Mouse (Mus musculus) stomach, embryonic 15.5 days (tissue): Measurements from ENCODE around the gene Vasp. TPM values are rescaled to one million over a fixed set of nuclear protein-coding genes. Genes with fewer than 3 reads are reported as not detected.
A peak's percentile ranks its signal among the peaks of the same experiment; 100 is the strongest.

Experiments used
- ATAC-seq: fragments of 200-750 bp; cut with Nextera tagmentation; 2 replicates; pipeline ENCODE4 v1.8.0; 2017; ENCODE audit warnings: low read depth, moderate number of reproducible peaks, moderate TSS enrichment; ENCODE audit not compliant: insufficient read depth, low FRiP score
- H3K27ac ChIP-seq: fragments of 300-500 bp; sonication (generic); 2 replicates; pipeline ENCODE4 v1.5.1; 2015; ENCODE audit warnings: mild to moderate bottlenecking, inconsistent platforms
- H3K27me3 ChIP-seq: fragments of 300-500 bp; sonication (generic); replicated peaks from 2 replicates; pipeline ENCODE4 v1.6.1; 2015; ENCODE audit warnings: inconsistent platforms
- H3K36me3 ChIP-seq: fragments of 300-500 bp; sonication (generic); 2 replicates; pipeline ENCODE4 v1.6.1; 2015; ENCODE audit warnings: inconsistent platforms
- H3K4me1 ChIP-seq: fragments of 300-500 bp; sonication (generic); 2 replicates; pipeline ENCODE4 v1.6.1; 2015; ENCODE audit warnings: inconsistent platforms
- H3K4me2 ChIP-seq: fragments of 300-500 bp; sonication (generic); 2 replicates; pipeline ENCODE4 v1.6.1; 2015; ENCODE audit warnings: mild to moderate bottlenecking, inconsistent platforms
- H3K4me3 ChIP-seq: fragments of 300-500 bp; sonication (generic); replicated peaks from 2 replicates; pipeline ENCODE4 v1.5.1; 2015; ENCODE audit warnings: inconsistent platforms
- H3K9ac ChIP-seq: fragments of 300-500 bp; sonication (generic); 2 replicates; pipeline ENCODE4 v1.6.1; 2015; ENCODE audit warnings: inconsistent platforms
- H3K9me3 ChIP-seq: fragments of 300-500 bp; sonication (generic); 2 replicates; pipeline ENCODE4 v1.6.1; 2016; ENCODE audit warnings: inconsistent platforms
- WGBS: fragments of 180-500 bp; shearing (Covaris S2); methylation state at CpG from one replicate; pipeline ENCODE4 v1.1.7; 2015; 5-methylcytosine and 5-hydroxymethylcytosine counted together
- polyA plus RNA-seq: library from polyadenylated mRNA; unstranded; fragments of >200 nt; fragmentation: Nextera tagmentation; extraction: Ambion mirVana; gene quantifications from 2 replicates; pipeline ENCODE4 v1.2.1, GENCODE M21; 2015

Gene Vasp
- 106 and 111 TPM in 2 replicates for polyA plus RNA-seq

DNA sequence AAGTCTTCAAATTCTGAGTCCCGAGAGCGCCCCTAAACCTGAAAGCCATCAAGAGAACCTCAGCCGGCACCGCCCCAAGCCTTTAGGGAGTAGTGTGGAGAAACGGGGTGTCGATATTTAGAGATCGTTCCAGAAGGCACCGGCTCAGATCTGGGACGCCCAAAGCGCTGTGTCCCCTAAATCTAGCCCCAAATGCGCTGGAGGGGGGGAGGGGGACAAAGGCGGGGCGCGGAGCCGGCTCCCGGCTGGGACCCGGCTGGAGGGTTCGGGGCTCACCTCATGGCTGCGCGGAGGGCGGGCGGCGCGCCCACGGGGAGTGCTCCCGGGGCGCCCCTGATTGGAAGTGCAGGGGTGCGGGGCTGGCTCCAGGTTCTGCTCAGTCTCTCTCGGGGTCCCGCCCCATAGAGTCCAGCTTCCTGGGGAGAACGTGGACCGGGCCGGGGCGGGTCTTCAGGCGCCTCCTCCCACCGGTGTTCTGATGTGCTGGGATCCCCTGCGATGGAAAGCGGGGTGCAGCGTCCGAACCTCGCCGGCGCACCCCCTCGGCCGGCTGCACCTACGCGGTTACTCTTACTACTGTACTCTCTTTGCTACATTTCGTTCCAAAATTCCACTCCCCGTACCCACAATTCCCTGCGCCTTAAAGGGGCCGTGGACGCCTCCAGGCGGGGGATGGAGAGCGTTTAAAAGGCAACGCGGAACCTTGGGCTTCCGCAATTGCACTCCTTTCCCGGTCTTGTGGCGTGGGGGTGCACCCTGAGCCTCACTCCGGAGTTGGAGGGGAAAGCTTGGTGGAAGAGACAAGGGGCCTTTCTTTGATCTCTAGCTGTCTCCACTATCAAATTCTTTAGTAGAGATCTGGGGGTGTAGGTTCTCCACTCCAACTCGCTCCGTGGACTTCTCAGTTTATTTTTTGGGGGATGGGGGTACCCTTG lies at the start of gene Vasp:
TSS of gene Vasp (minus strand) at position 580 of the 935 bp plus-strand sequence.
- H3K9me3 ChIP-seq: no peaks in the 10 kb centered on the region
- WGBS: under 1% methylated on average over 57 of the region's 62 CpGs
- peak; percentile 75 for ATAC-seq
- H3K4me2 ChIP-seq: peak within 1 kb of the TSS; percentile 93
- peak within 1 kb of the TSS; percentile 100 for H3K4me3 ChIP-seq
- peaks cover 22% of the 10 kb centered on the region for H3K4me1 ChIP-seq
- peak within 1 kb of the TSS; percentile 97 for H3K9ac ChIP-seq
- H3K27me3 ChIP-seq: no peaks in the 10 kb centered on the region
- H3K36me3 ChIP-seq: no peaks in the 10 kb centered on the region
- peak within 1 kb of the TSS; percentile 99 for H3K27ac ChIP-seq

DNA sequence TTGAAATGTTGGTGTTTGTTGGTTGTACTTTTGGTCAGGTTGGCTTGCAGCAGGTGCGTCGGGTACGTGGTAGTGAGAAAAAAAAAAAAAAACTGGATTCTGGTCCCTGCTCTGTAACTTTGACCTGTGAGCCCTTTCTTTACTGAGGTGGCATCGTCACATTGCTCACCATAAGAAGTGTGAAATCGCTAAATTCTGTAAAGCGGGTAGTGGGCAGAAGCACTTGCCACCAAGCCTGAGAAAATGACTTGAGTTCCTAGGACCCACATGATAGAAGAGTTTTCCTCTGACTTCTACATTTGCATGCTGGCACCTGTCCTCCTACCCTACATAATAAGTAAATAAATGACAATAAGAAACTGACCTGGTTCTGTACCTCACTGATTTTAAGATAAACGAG lies 49.0 kb upstream of the Vasp start:
- 40% methylated on average over 7 of the region's 7 CpGs for WGBS
- no peak overlapping the region for H3K9ac ChIP-seq
- peak overlapping the region; percentile 50 for H3K4me3 ChIP-seq

DNA sequence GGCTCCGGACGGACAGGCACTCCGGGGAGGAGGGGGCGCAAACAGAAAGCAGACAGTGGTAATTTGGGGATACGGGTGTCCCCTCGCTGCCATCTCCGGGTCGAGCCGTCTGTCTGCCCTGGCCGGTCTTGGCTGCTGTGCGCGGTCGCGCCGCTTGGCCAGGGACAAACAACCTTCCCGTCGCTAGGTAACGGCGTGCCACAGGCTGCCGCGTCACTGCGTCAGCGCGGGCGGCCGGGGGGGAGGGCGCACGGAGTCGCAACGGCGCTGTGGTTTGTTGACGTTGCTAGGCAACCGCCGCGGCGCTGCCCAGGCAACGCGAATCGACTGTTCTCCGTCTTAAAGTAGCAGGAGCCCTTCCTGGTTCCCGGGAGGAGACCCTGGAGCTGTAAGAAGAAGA lies 48.3 kb upstream of the Vasp start:
- Histone ChIP-seq H3K9me3 (no peaks in the 10 kb centered on the region), H3K9ac (0 out of 2 replicates have a peak overlapping the region, but pooled peaks have one; percentile 12), H3K4me3 (peak overlapping the region; percentile 50), H3K27me3 (0 out of 2 replicates have a peak, but pooled peaks cover 5% of the 10 kb centered on the region), H3K27ac (no peak overlapping the region; the same call in 1 of the 2 replicates), H3K4me2 (peak overlapping the region; percentile 90), H3K4me1 (peaks cover 16% of the 10 kb centered on the region), H3K36me3 (no peaks in the 10 kb centered on the region)
- ATAC-seq: peak; percentile 88
- 0% methylated on average over 41 of the region's 41 CpGs for WGBS

More for the DNA sequence above, 49.0 kb upstream of the Vasp start:
- peaks cover 16% of the 10 kb centered on the region for H3K4me1 ChIP-seq
- H3K4me2 ChIP-seq: peak overlapping the region; percentile 90
- H3K27ac ChIP-seq: no peak overlapping the region
- ATAC-seq: no peak
- no peaks in the 10 kb centered on the region for H3K36me3 ChIP-seq
- H3K9me3 ChIP-seq: no peaks in the 10 kb centered on the region
- 0 out of 2 replicates have a peak, but pooled peaks cover 5% of the 10 kb centered on the region for H3K27me3 ChIP-seq

DNA sequence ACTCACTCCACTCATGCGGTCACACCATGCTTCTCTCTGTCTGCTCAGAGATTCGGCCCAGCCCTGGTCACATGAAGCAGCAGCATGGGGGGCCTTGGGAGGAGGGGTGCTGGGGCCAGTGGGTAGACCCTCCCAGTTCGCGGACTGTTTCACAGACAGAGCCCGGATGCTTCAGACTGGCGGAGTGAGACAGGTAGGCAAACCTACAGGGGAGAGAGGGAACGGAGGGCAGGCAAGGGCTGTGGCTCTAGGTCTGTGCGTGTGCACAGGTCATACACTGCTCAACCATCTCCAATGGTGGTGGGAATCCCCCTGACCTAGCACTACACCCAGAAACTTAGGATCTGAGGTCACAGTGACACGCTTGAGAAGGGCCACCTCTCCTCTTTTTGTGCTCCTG lies 47.8 kb upstream of the Vasp start:
- peak overlapping the region; percentile 90 for H3K4me2 ChIP-seq
- H3K27ac ChIP-seq: no peak overlapping the region; the same call in 1 of the 2 replicates
- 0 out of 2 replicates have a peak overlapping the region, but pooled peaks have one; percentile 12 for H3K9ac ChIP-seq
- no peaks in the 10 kb centered on the region for H3K36me3 ChIP-seq
- 0 out of 2 replicates have a peak, but pooled peaks cover 5% of the 10 kb centered on the region for H3K27me3 ChIP-seq
- ATAC-seq: peak; percentile 59; the same call in 1 of the 2 replicates
- peak overlapping the region; percentile 50 for H3K4me3 ChIP-seq
- 16% methylated on average over 9 of the region's 9 CpGs for WGBS
- H3K9me3 ChIP-seq: no peaks in the 10 kb centered on the region
- peaks cover 16% of the 10 kb centered on the region for H3K4me1 ChIP-seq

DNA sequence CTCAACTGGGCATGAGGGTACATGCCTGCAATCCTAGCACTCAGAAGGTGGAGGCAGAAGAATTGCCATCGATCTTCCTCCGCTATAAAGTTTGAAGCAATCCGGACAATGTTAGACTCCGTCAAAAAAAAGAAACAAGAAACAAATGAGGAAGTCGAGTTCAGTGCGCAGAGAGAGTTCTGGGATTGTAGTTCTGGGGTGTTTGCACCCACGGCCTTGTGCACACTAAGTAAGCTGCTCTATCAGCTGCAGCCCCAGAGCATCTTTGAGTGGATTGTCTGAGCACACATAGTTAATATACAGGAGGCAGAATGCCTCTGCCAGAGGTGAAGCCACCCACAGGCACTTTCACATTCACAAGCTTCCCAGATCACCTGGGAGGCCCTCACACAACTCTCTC lies 47.1 kb upstream of the Vasp start:
- no peak for ATAC-seq
- Histone ChIP-seq H3K4me3 (no peak overlapping the region), H3K36me3 (no peaks in the 10 kb centered on the region), H3K4me1 (peaks cover 16% of the 10 kb centered on the region), H3K9ac (no peak overlapping the region), H3K4me2 (no peak overlapping the region), H3K27ac (no peak overlapping the region), H3K9me3 (no peaks in the 10 kb centered on the region), H3K27me3 (0 out of 2 replicates have a peak, but pooled peaks cover 10% of the 10 kb centered on the region)
- WGBS: 62% methylated on average over 7 of the region's 7 CpGs

DNA sequence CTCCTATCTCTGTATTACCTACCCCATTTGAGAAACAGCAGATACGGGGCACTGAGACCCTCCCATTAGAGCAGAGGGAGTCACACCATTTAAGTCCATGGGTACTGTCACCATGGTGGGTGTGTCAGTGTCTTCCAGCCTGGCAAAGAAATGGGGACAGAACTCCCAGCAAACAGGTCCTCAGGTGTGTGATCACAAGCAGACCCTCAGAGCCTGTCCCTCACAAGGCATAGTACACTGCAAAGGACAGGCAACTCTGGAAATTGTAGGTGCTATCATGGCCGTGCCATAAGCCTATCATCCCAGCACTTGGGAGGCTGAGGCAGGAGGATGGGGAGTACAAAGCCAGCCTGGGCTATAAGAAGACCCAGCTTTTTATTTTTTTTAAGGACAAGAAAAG lies 46.6 kb upstream of the Vasp start:
- Histone ChIP-seq H3K4me1 (peaks cover 16% of the 10 kb centered on the region), H3K4me2 (no peak overlapping the region), H3K27me3 (0 out of 2 replicates have a peak, but pooled peaks cover 10% of the 10 kb centered on the region), H3K9me3 (no peaks in the 10 kb centered on the region), H3K9ac (no peak overlapping the region), H3K27ac (no peak overlapping the region), H3K36me3 (no peaks in the 10 kb centered on the region), H3K4me3 (no peak overlapping the region)
- ATAC-seq: no peak
- WGBS: 63% methylated on average over 2 of the region's 2 CpGs

DNA sequence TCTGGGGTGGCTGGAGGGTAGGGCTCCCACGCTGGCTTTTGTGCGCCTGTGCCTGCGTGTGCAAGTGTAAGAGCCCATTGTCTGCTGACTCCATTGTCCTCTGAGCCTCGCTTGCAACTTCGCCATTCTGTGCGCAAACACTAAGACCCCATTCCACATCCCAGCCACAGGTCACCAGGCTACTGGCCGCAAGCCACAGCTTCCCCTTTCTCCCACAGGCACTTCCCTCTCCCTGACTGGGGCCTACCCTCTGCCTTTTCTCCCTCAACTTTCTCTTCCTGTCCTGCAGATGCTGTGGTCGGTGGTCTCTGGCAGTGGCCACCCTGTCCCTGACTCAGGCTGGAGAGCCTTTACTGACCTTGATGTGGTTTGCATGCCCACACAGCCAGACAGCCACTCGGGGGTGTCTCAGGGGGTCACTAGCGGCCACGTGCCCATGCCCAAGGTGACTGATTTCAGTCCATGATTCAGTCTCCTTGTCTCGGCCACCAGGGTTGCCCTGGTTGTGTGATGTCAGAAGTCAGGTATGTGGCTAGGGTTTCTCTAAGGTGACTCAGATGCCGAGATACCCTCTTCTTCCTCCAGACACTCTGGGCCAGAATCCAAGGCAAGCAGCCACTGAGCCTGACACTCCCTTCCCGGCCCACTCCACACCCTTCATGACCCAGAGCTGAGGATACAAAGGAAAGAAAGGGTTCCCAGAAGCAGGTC lies 45.0 kb upstream of the Vasp start:
- H3K4me2 ChIP-seq: no peak overlapping the region
- 0 out of 2 replicates have a peak, but pooled peaks cover 10% of the 10 kb centered on the region for H3K27me3 ChIP-seq
- H3K9ac ChIP-seq: no peak overlapping the region
- WGBS: 47% methylated on average over 14 of the region's 14 CpGs
- H3K36me3 ChIP-seq: no peaks in the 10 kb centered on the region
- no peak for ATAC-seq
- H3K4me3 ChIP-seq: no peak overlapping the region
- H3K27ac ChIP-seq: no peak overlapping the region
- peaks cover 16% of the 10 kb centered on the region for H3K4me1 ChIP-seq
- no peaks in the 10 kb centered on the region for H3K9me3 ChIP-seq

DNA sequence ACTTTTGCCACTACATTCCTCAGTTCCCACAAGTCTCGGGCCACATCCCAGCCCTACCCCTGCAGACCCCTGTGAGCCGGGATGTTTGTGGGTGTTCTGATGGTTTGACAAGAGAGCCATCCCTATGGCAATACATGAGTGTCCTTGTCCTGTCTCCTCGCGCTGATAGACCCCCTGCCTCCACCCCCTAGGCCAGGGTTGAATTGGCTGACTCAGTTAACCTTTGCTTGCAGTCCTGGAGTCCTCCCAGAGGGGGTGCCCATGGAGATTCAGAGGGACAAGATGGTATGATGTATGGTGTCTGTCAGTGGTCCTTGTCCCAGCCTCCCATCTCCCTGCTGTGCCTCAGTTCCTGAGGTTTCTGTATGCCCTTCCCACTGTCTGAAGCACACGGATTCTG lies 42.4 kb upstream of the Vasp start:
- 0 out of 2 replicates have a peak, but pooled peaks cover 10% of the 10 kb centered on the region for H3K27me3 ChIP-seq
- WGBS: 41% methylated on average over 5 of the region's 5 CpGs
- no peak overlapping the region for H3K4me3 ChIP-seq
- ATAC-seq: no peak
- H3K4me2 ChIP-seq: no peak overlapping the region
- peaks cover 11% of the 10 kb centered on the region; the same call in 1 of the 2 replicates for H3K4me1 ChIP-seq
- no peaks in the 10 kb centered on the region for H3K9me3 ChIP-seq
- no peaks in the 10 kb centered on the region for H3K36me3 ChIP-seq
- H3K27ac ChIP-seq: no peak overlapping the region
- H3K9ac ChIP-seq: no peak overlapping the region

DNA sequence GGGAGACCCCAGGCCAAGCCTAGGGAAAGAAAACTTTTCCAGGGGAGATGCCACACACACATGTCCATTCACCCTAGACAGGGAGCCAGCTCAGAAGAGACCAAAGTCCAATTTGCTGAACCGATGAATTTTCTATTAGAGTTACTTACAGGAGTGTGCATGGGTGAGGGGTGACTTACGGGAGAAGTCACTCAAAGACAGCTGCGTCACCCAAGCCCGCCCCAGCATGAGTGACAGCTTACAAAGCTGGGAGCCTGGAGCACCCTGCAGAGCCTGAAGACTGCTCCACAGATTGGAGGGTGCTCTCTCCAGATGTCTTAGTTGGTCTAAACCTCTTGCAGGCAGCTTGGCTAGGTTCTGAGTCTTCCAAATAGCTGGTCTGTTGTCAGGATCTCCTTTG lies 40.4 kb upstream of the Vasp start:
- Histone ChIP-seq H3K27ac (no peak overlapping the region), H3K4me2 (no peak overlapping the region), H3K9ac (no peak overlapping the region), H3K27me3 (peaks cover 14% of the 10 kb centered on the region), H3K4me1 (peaks cover 21% of the 10 kb centered on the region), H3K36me3 (no peaks in the 10 kb centered on the region), H3K4me3 (no peak overlapping the region), H3K9me3 (no peaks in the 10 kb centered on the region)
- WGBS: 29% methylated on average over 4 of the region's 4 CpGs
- ATAC-seq: no peak

DNA sequence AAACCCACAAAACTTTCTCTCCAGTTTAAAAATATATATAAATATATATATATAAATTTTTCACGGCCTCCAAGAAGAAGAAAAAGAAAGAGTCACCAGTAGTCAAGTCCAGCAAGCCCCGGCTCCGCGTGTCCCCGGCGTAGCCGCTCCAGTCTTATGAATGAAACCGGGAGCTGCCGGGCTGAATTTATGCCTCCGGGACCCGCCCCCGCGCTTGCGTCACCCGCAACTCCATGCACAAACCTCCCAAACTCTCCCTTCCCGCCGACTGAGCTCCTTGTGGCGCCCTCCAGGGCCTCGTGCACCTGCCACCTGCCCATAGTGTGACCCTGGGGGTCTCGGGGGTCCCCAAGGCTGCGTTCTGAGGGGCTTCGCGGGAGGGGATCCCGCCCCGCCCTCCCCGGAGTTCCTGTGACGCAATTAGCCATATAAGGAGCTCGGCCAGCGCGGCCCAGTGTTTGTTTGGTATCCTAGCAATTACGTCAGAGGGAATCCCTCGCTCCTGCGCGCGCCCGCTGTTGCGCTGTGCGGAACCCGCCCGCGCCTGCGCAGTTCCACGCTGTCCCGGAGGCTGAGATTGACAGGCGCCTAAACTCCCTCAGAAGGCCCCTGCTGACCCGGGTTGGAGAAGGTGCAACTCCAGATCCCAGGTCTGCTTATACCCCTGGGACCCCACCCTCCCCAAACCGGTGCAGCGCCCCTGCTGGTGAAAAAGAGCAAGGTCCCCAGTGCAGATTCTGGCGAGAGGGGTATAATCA lies 38.4 kb upstream of the Vasp start, which contains the start of gene Fosb:
TSS of gene Fosb (minus strand) at position 168 of the 758 bp plus-strand sequence.
- WGBS: under 1% methylated on average over 49 of the region's 49 CpGs
- Histone ChIP-seq H3K4me1 (peaks cover 22% of the 10 kb centered on the region), H3K27ac (0 out of 2 replicates have a peak within 1 kb of the TSS, but pooled peaks have one; percentile 32), H3K9me3 (no peaks in the 10 kb centered on the region), H3K4me2 (peak within 1 kb of the TSS; percentile 98), H3K36me3 (no peaks in the 10 kb centered on the region), H3K4me3 (peak within 1 kb of the TSS; percentile 67), H3K27me3 (peaks cover 28% of the 10 kb centered on the region), H3K9ac (peak within 1 kb of the TSS; percentile 35)
- ATAC-seq: peak; percentile 86

DNA sequence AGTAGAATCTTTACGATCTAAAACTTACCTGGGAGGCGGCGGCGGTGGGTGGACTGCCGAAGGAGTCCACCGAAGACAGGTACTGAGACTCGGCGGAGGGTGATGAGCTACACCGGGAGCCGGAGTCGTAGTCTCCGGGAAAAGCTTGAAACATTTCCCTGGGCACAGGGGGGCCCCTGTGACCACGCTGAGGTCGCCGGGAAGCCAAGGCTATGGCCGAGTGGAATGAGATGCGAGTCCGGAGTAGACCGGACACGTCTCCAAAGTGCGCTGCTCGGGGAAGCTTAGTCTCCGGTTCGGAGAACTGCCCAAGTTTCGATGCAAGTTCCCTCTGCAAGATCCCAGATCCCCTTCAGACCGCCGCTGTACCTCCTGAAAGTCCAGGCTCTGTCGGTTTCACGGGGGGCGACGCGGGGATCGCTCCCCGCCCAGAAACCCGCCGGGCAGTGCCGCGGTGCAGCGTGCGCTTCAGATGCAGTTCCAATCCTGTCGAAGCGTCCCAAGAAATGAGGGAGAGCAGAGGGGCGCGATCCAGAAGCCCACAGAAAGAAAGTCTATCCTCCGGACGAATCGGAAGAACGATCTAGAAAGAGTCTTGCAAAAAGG lies 37.8 kb upstream of the Vasp start:
- no peak overlapping the region for H3K27ac ChIP-seq

More for the DNA sequence above, 37.8 kb upstream of the Vasp start:
- Histone ChIP-seq H3K9ac (peak overlapping the region; percentile 5; the same call in 1 of the 2 replicates), H3K4me1 (peaks cover 28% of the 10 kb centered on the region), H3K27me3 (peaks cover 35% of the 10 kb centered on the region), H3K4me3 (peak overlapping the region; percentile 67), H3K9me3 (no peaks in the 10 kb centered on the region), H3K4me2 (peak overlapping the region; percentile 98), H3K36me3 (no peaks in the 10 kb centered on the region)
- WGBS: under 1% methylated on average over 48 of the region's 48 CpGs
- ATAC-seq: no peak
